Mouse (Mus musculus) kidney, postnatal 0 days (tissue): ENCODE measurements at regions not wholly inside any gene's neighbourhood (a gene's known extent, or its start where the extent isn't known, plus 50 kb on each side); places are given as distances from the start of the nearest gene placed in this dataset.

Experiments
- ATAC-seq: fragments of 200-750 bp; cut with Nextera tagmentation; replicated peaks from 2 replicates; pipeline ENCODE4 v1.8.0; 2017; ENCODE audit warnings: low read depth, moderate number of reproducible peaks, moderate TSS enrichment, moderate library complexity; ENCODE audit not compliant: low FRiP score
- DNase-seq: peaks from one replicate; pipeline ENCODE4 v3.0.0-alpha.2; 2016; ENCODE audit warnings: low spot score
- H3K27ac ChIP-seq: fragments of 300-500 bp; sonication (generic); 2 replicates; pipeline ENCODE4 v1.5.1; 2014; ENCODE audit warnings: mild to moderate bottlenecking
- H3K27me3 ChIP-seq: fragments of 300-500 bp; sonication (generic); 2 replicates; pipeline ENCODE4 v1.6.1; 2014; ENCODE audit warnings: low read length, mixed read lengths; ENCODE audit not compliant: insufficient read depth
- H3K36me3 ChIP-seq: fragments of 300-500 bp; sonication (generic); 2 replicates; pipeline ENCODE4 v1.6.1; 2014; ENCODE audit warnings: low read length, mixed read lengths; ENCODE audit not compliant: insufficient read depth
- H3K4me1 ChIP-seq: fragments of 300-500 bp; sonication (generic); replicated peaks from 2 replicates; pipeline ENCODE4 v1.6.1; 2014; ENCODE audit warnings: antibody characterized with exemption, low read length, mixed read lengths; ENCODE audit not compliant: insufficient read depth
- H3K4me2 ChIP-seq: fragments of 300-500 bp; sonication (generic); 2 replicates; pipeline ENCODE4 v1.6.1; 2014; ENCODE audit warnings: mild to moderate bottlenecking, low read length, moderate library complexity, mixed read lengths
- H3K4me3 ChIP-seq: fragments of 300-500 bp; sonication (generic); replicated peaks from 2 replicates; pipeline ENCODE4 v1.5.1; 2014; ENCODE audit warnings: low read depth, low read length
- H3K9ac ChIP-seq: fragments of 300-500 bp; sonication (generic); 2 replicates; pipeline ENCODE4 v1.6.1; 2014; ENCODE audit warnings: low read depth, low read length
- H3K9me3 ChIP-seq: fragments of 300-500 bp; sonication (generic); replicated peaks from 2 replicates; pipeline ENCODE4 v1.6.1; 2016; ENCODE audit warnings: low read length, inconsistent platforms, mixed read lengths
- CTCF ChIP-seq: IDR thresholded peaks from 2 replicates; pipeline ENCODE4 v1.5.1; 2016; ENCODE audit warnings: antibody characterized with exemption, low read depth, mild to moderate bottlenecking, moderate library complexity
- WGBS: fragments of 180-500 bp; shearing (Covaris S2); extraction: QIAGEN DNeasy Blood & Tissue Kit; methylation state at CpG from one replicate; pipeline ENCODE4 v1.1.7; 2014; 5-methylcytosine and 5-hydroxymethylcytosine counted together

DNA sequence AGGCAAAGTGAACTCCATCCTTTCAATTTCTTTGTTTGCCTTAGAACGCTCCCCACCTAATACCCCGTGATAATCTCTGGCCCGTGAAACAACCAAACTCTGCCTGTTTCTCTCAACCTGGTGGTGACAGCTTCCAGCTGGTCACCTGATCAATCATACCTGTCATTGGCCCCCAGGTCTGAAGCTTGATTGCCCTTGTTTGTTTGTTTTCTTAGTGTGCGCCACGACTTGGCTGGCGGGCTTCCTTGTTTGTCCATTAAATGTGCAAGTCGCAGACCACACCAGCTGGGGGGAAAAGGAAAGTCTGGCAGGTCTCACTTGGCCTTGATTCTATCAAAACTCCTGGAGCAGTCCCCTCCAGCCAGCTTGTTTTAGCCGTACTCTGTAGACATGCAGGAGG, 666.1 kb downstream of the Kcnj2 start:
- TF ChIP-seq CTCF: no peak

DNA sequence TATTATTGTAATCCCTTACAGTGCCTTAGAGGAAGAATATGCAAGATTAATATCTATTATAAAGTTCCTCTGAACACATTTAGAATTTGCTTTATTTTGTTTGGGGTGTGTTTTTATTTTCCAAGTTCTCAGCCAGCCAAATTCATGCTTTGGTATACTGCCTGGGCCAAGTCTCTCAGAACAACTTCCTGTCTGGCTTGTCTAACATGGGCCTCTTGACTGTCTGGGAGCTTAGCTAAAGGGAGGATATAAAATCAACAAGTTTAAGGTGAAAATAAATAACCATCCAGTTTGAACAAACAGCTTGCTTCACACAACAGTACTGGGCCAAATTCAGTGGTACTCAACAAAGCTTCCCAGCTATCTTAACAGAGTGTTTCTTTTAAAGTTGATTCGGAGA, 669.5 kb downstream of the Kcnj2 start:
- Histone ChIP-seq H3K36me3 (no peaks in the 10 kb centered on the region), H3K4me2 (no peak overlapping the region), H3K27me3 (no peaks in the 10 kb centered on the region), H3K4me1 (0 out of 2 replicates have a peak, but pooled peaks cover 2% of the 10 kb centered on the region), H3K4me3 (no peak overlapping the region), H3K9ac (no peak overlapping the region), H3K9me3 (no peaks in the 10 kb centered on the region), H3K27ac (no peak overlapping the region)
- no peak for ATAC-seq
- DNase-seq: peak; percentile 67
- WGBS: 84% methylated on average over 1 of the region's 1 CpGs
- no peak for TF ChIP-seq CTCF

More for the DNA sequence above, 666.1 kb downstream of the Kcnj2 start:
- H3K27ac ChIP-seq: no peak overlapping the region
- no peaks in the 10 kb centered on the region for H3K36me3 ChIP-seq
- H3K4me1 ChIP-seq: 0 out of 2 replicates have a peak, but pooled peaks cover 2% of the 10 kb centered on the region
- no peak overlapping the region; the same call in 1 of the 2 replicates for H3K4me2 ChIP-seq
- no peak for ATAC-seq
- H3K4me3 ChIP-seq: no peak overlapping the region
- 15% methylated on average over 8 of the region's 8 CpGs for WGBS
- no peak overlapping the region for H3K9ac ChIP-seq
- no peaks in the 10 kb centered on the region for H3K27me3 ChIP-seq
- DNase-seq: no peak
- H3K9me3 ChIP-seq: no peaks in the 10 kb centered on the region

DNA sequence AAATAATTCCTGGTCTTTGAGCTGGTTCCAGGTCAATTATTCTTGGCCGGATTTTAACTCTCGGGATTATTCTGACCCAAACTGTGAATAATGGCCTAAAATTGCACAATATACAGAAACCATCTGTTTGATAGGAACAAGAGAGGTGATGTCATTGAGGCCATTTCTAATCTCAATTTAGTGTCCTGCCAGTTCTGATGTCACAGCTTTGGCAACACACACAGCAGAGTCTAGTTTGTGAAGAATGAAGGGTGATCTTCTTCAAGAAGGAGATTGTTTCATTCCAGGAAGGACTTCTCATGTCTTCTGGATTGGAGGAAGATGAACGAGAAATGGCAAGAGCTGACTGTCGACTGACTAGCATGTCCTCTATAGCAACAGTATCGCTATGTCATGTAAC, 670.0 kb downstream of the Kcnj2 start:
- 79% methylated on average over 5 of the region's 5 CpGs for WGBS

DNA sequence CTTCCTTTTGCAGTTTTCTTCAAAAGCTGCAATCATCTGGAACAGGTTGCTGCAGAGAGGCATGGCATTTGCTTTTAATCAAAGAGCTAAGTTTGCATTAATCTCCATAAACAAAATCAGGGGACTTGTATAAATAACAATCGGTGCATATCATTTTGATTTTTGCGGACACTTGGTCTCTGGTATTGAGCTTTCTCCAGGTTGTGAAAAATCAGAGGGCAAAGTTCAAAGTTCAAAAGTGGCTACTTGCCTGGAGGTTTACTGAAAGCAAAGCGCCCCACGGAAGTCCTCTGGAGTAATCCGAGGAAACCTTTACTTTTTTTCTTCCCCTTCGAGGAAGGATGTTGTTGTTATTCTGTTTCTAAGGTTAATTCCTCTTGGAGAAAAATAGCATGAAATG, 677.4 kb downstream of the Kcnj2 start:
- Histone ChIP-seq H3K27ac (no peak overlapping the region), H3K9ac (no peak overlapping the region), H3K4me1 (no peaks in the 10 kb centered on the region), H3K36me3 (no peaks in the 10 kb centered on the region), H3K4me3 (no peak overlapping the region), H3K27me3 (no peaks in the 10 kb centered on the region), H3K9me3 (no peaks in the 10 kb centered on the region), H3K4me2 (no peak overlapping the region)
- WGBS: 23% methylated on average over 6 of the region's 6 CpGs
- no peak for DNase-seq
- TF ChIP-seq CTCF: no peak
- ATAC-seq: no peak

More for the DNA sequence above, 670.0 kb downstream of the Kcnj2 start:
- ATAC-seq (no peak), DNase-seq (no peak)
- Histone ChIP-seq H3K9ac (no peak overlapping the region), H3K27ac (no peak overlapping the region), H3K4me2 (no peak overlapping the region), H3K9me3 (no peaks in the 10 kb centered on the region), H3K36me3 (no peaks in the 10 kb centered on the region), H3K27me3 (no peaks in the 10 kb centered on the region), H3K4me1 (0 out of 2 replicates have a peak, but pooled peaks cover 2% of the 10 kb centered on the region), H3K4me3 (no peak overlapping the region)
- TF ChIP-seq CTCF: no peak

DNA sequence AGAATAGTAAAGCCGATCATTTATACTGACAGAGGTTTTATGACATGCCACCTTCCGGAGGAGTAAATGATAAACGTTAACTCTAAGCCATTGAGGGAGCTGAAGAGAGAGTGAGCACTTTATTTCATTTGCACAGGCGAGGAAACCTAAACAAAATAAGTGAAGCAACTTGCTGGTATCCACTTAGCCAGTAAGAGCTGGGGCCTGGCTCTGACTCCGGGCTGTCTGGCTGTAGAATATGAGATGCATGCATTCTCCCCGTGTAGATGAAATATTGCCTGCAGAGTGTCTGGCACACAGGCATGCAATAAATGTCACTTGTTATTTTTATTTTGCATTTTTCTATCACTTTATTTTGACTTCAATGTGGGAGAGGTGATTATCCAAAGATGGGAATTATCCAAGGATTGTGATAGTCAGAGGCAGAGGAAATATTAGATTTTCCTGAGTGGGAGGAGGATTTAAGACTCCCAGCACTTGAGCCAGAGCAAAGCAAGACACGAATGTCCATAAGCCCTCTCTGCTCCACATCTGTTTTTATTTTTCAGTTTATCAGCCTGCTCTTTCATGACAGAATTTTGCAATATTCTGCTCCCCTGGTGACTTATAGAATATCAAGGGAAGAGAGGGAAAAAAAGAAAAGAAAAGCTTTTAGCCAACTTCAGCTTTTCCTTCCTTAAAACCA, 681.4 kb downstream of the Kcnj2 start:
- H3K4me2 ChIP-seq: no peak overlapping the region
- H3K4me1 ChIP-seq: no peaks in the 10 kb centered on the region
- H3K9me3 ChIP-seq: no peaks in the 10 kb centered on the region
- H3K27me3 ChIP-seq: no peaks in the 10 kb centered on the region
- no peak overlapping the region for H3K9ac ChIP-seq
- no peak for DNase-seq
- no peak overlapping the region for H3K27ac ChIP-seq
- WGBS: 37% methylated on average over 7 of the region's 7 CpGs
- ATAC-seq: no peak
- H3K4me3 ChIP-seq: no peak overlapping the region
- H3K36me3 ChIP-seq: no peaks in the 10 kb centered on the region
- TF ChIP-seq CTCF: no peak

DNA sequence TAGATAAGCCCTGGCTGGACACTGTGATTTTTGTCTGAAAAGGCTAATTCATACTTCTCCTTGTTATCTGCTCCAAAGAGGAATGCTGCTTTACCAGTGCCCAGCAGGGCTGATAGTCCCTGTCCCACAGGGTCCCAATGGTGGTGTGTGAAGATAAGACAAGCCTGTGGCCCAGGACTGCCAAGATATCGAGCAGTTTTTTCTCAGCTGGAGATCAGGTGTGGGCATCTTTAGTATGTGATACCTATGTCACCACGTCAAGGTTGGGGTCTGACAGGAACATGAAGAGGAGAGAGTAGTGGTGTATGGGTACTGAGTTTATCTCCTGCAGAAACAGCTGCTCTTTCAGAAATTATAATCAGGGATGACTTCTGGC, 682.0 kb downstream of the Kcnj2 start:
- Histone ChIP-seq H3K4me3 (no peak overlapping the region), H3K27ac (no peak overlapping the region), H3K9me3 (no peaks in the 10 kb centered on the region), H3K9ac (no peak overlapping the region), H3K4me2 (no peak overlapping the region), H3K36me3 (no peaks in the 10 kb centered on the region), H3K4me1 (no peaks in the 10 kb centered on the region), H3K27me3 (no peaks in the 10 kb centered on the region)
- WGBS: 87% methylated on average over 2 of the region's 2 CpGs
- TF ChIP-seq CTCF: no peak
- ATAC-seq (no peak), DNase-seq (no peak)

DNA sequence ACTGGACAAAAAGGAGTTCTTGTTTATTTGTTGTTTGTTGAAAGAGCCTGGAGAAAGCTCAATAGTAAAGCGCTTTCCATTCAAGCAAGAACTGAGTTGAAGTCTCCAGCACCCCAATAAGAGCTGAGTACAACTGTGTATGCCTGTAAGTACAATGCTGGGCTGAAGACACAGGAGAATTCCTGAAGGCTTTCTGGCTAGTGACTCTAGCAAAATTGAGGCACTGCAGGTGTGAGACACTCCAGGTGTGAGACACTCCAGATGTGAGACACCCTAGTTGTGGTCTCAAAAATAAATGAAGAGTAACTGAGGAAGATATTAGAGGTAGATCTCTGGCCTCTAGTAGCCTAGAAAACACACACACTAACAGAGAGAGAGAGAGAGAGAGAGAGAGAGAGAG, 682.5 kb downstream of the Kcnj2 start:
- WGBS: 97% methylated on average over 1 of the region's 1 CpGs
- H3K4me3 ChIP-seq: no peak overlapping the region
- no peak for DNase-seq
- H3K27me3 ChIP-seq: no peaks in the 10 kb centered on the region
- H3K4me1 ChIP-seq: no peaks in the 10 kb centered on the region
- no peaks in the 10 kb centered on the region for H3K9me3 ChIP-seq
- H3K4me2 ChIP-seq: no peak overlapping the region
- H3K9ac ChIP-seq: no peak overlapping the region
- H3K27ac ChIP-seq: no peak overlapping the region
- no peaks in the 10 kb centered on the region for H3K36me3 ChIP-seq
- ATAC-seq: no peak
- TF ChIP-seq CTCF: no peak
